Mouse (Mus musculus): Measurements from ENCODE around the gene Twf1.

DNA sequence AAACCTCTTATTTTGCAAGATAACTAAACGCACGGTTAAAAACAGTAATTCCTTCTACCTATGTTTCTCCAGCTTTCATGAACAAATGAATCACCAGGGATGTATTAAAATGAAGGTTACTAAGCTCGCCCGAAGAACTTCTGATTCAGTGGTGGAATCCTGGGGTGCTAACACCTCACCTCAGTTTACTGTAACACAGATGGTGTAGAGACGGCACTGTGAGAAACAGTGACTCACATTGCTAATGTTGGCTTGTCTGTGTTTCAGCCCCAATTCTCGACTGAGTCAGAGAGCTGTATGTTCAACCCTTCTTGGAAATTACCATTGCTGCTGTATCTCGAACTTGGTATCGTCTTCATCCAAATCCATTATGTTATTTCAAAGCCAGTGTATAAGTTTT lies 18.1 kb upstream of the Twf1 start:
- TF ChIP-seq POLR2A (IDR thresholded peaks at IDR 0.05; ENCODE audit: low read depth, low read length) (no peak), CTCF (conservative IDR thresholded peaks at IDR 0.05; ENCODE audit: insufficient read depth, insufficient read length, low read depth, low read length) (no peak)

Data from kidney, adult 2 months (tissue).